Mouse (Mus musculus) right cerebral cortex, adult 18-20 months (tissue): Measurements from ENCODE around the gene Pdxdc1.
"Not testable (repeated sequence)": the region's sequence is repeated elsewhere in the genome, so short reads cannot be mapped to it uniquely, and the experiment has no call there.

Source experiments
- DNase-seq: peaks from one replicate; pipeline ENCODE4 v3.0.0; 2022; ENCODE audit warnings: mixed read lengths

Pdxdc1 gene

DNA sequence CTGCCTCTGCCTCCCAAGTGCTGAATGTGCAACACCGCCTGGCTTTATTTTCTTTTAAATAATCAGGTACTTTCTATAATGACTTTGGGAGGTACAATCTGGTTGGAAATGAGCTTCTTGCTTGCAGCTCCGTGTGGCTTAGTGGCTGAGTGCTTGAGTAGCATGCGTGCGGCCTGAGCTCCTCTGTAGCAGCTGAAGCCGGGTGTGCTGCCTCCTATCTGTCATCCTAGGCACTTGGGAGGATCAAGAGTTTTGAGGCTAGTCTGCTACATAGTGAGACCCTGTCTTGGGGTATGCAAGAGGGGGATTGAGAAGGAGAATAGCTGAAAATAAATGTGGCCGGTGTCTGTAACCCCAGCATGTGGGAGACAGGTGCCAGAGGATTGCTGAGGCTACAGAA is 90.8 kb downstream of the Pdxdc1 start:
- DNase-seq: no peak

DNA sequence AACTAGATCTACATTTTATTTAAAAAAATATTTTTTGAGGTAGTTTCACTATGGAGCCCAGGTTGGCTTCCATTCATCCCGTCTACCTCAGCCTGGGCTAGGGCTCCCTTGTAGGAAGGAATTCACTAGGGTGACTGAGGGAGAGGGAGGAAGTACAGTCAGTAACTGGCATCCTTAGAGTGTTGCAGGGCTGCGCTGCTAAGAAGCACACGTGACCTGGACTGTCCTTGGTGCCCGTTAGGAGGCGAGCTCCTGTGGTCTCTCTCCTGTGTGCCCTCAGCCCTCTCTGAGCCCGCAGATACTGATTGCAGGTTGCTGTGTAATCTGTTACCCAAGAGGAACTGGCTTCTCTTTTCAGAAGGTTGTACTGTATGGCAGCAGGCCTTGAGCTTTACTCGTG is 94.5 kb downstream of the Pdxdc1 start:
- DNase-seq: no peak

DNA sequence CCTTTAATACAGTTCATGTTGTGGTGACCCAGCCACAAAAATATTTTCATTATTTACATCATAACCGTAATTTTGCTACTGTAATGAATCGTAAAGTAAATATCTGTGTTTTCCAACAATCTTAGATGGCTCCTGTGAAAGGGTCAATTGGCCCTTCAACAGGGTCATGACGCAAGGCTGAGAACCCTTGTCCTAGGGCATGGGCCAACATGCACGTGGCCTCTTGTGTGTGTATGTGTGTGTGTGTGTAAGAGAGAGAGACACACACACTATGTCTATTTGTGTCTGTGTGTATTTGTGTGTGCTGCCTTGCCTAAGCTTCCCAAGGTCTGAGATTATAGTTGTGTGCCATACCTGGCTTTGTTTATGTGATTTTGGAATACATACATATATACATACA is 95.3 kb downstream of the Pdxdc1 start:
- DNase-seq: no peak

DNA sequence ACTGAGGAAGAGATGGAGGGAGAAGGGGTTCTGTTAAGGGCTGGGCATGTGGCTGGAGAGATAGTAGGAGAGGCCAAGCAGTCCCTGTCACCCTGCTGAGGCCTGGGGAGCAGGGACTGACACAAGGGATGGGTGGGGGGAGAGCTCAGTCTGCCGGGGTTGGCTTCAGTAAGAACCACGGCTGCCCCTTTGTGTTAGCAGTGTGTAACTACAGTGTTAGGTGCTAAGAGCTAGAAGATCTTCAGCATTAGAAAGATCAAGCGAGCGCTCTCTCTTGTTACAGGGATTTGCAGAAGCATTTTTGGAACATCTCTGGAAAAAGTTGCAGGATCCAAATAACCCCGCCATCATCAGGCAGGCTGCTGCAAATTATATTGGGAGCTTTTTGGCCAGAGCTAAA is 98.3 kb downstream of the Pdxdc1 start:
- DNase-seq: peak; percentile 32

DNA sequence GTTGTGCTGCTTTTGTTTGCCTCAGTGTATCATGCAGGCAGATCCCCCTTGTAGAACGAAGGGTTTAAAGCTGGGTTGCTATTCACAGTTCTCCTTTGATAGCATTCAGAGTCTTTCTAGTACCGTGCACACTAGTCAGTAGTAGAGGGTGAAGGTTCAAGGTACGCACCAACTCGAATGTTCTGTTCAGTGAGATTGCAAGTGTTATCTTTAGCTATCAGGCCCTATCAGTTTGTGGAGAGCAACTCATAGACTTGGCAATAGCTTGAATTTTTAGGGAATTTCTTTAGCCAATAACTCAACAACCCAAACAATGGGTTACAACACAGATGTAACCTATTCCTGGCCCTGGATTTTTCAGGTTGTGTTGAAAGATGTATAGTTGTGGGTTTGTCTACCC is 101.7 kb downstream of the Pdxdc1 start:
- DNase-seq: no peak

DNA sequence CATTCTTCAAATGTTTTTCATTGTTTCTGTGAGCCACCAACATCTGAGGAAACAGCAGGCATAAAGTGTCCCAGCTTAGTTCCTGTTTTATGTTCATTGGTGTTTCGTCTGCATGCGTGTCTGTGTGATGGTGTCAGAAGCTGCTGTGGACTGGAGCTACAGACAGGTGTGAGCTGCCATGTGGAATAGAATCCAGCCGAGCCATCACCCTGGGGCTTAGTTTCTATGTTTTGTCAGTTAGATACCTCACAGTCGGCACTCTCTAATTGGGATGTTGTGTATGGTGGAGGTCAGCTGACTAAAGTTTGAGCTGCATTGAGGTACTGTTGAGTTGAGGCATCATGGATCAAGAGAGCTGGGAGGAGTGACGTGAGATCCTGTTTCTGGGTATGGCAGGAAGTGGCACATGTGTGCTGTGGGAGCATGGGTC is 106.2 kb downstream of the Pdxdc1 start:
- DNase-seq: no peak

DNA sequence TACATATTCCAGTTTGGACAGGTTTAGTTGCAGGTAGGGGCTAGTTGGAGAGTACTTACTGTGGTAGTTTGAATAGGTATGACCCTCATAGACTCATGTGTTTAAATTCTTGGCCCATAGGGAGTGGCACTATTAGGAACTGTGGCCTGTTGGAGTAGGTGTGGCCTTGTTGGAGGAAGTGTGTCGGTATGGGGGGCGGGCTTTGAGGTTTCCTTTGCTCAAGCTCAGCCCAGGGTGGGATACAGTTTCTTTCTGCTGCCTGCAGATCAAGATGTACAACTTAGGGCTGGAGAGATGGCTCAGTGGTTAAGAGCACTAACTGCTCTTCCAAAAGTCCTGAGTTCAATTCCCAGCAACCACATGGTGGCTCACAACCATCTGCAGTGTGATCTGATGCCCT is 109.5 kb downstream of the Pdxdc1 start:
- DNase-seq: not testable (repeated sequence)

DNA sequence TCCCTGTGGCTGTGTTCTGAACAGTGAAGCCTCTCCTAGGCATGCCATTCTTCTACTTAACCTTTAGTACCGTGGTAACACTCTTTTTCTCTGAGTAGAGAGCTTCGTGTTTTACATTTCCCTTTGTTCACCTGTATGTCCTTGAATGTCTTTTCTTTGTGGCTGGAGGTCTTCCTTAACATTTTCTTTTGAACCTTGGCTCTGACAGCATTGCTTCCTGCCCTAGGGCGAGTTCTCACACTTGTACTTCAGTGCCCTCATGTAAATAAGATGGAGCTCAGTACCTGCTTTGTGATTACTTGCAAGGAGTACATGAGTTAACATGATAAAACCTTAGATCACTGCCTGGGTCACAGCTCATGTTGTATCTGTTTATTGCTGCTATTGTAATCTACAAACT is 117.0 kb downstream of the Pdxdc1 start:
- DNase-seq: no peak
